Mouse (Mus musculus) left cerebral cortex, postnatal 10 days (tissue): ENCODE data around the gene Ncoa4. TPM values are rescaled to one million over a fixed set of nuclear protein-coding genes. Genes with fewer than 3 reads are reported as not detected.
"Not testable (repeated sequence)": the region's sequence is repeated elsewhere in the genome, so short reads cannot be mapped to it uniquely, and the experiment has no call there.

ENCODE experiments used
- DNase-seq, 2 experiments: peaks; one replicate each; pipeline ENCODE4 v3.0.0; 2021 to 2022; ENCODE audit warnings: low spot score in 2 of 2, mixed read lengths in 1 of 2; ENCODE audit errors: extremely low spot score in 1 of 2
- intact Hi-C: fragments of 180-260 bp; cut with DNase I; formaldehyde crosslinking; loops from one replicate; pipeline ENCODE4 v1.15.1; 2025
- total RNA-seq, 2 experiments: library from RNA; stranded (reverse); gene quantifications; 2 replicates each; pipeline ENCODE4 v1.2.3; 2021

Ncoa4 gene
- total RNA-seq, 2 experiments from 2014 or later, result 121 to 130 TPM

DNA sequence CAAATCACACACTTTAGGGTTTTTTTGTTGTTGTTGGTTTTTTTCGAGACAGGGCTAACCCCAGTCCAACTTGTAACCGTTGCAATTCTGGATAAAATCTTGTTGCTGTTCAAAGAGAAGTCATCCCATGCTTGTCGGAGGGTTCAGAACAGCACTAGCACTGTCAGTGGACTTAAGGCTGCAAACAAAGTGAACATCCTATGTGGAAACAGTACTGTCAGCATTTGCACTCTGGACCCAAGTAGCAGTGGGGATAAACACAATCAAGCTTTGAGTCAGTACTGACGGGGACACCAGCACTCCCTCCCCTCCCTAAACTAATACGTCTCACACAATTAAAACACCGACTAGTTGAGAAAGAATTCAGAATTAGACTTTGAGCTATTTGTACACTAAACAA is 21.2 kb downstream of the Ncoa4 start:
- intact Hi-C loops, result no loop called here
- DNase-seq, result no peak

DNA sequence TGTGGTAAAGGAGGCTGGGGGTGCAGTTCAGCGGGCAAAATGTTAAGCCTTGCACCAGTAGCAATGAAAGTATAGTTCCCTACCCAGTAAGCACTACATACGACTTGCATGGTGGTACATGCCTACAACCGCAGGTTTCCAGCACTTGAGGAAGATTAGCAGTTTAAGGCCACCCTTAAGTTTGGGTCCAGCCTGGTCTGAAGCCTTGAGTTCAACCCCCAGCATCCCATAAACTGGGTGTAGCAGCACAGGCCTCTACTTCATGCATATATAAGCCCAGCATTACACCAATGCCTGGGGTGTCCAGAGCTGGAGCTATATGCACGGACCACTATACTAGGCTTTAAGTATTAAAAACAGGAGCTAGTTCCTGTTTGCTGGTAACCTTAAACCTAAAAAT is 24.2 kb downstream of the Ncoa4 start:
- intact Hi-C loops, result no loop called here
- no peak for DNase-seq

DNA sequence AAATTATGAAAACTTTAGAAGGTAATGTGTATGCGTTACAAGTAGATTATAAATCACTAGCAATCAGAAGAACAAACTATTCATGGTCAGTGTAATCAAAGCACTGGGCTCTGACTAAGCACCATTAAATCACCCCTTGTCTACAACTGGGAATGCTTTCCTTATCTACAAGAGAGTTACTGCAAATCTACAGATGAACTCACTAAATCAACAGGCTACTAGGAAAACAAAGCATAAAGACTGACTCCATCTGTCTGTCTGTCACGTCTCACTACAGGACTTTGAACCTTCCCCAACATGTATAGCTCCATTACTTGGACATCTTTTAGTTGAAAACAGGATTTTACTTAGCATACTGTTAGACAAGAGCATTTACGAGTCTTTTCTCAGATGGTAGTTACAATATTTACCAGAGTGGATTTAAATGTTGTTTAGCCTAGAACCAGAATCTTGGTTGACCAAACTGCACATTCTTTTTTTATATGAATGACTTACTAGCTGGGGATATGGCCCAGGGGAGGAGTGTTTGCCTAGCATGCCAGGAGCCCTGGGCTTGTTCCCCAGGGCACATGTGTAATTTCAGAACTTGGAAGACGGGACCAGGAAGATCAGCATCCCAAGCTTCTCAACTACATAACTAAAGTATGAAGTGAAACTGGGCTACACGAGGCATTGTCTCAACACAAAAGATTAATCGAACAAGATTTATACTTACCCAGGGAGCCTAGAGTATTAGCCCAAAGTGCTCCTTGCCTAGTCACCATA is 31.1 kb downstream of the Ncoa4 start:
- intact Hi-C loops, result no loop called here
- no peak for DNase-seq

DNA sequence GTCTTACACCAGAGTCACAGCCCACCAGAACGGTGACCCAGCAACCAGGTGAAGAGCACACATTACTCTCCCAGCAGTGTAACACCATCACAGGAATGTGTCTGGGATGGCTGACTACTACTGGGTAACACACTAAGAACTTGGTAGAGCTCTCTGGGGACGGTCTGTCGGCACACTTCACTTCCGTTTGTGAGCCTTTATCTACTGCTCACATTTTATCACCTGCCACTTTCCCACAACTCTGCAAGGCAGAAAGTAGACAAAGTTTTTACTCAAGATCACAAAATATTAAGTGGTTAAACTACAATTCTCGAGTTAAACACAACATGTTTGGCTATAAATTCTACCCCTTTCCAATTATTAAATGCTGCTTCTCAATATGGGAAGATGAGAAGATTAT is 32.3 kb downstream of the Ncoa4 start:
- intact Hi-C loops, result no loop called here
- no peak for DNase-seq

DNA sequence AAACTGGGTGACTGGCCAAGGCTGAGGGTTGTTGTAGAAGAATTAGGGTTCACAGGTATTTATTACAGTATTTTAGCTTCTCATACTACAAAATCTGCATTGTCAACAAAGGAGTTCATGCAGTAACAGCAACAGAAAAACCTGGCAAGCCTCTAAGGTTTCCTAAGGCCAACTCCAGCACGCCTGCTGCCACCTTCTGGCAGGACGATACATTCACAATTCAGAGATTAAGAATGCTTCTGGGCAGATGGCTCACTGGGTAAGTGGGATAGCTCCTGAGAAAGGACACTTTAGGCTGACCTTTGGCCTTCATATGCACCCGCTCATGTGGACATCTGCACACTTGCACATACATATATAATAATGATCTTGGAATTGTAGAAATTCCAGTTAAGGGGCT is 32.8 kb downstream of the Ncoa4 start:
- DNase-seq, result peak; percentile 22 to 64
- intact Hi-C loops, result no loop called here

DNA sequence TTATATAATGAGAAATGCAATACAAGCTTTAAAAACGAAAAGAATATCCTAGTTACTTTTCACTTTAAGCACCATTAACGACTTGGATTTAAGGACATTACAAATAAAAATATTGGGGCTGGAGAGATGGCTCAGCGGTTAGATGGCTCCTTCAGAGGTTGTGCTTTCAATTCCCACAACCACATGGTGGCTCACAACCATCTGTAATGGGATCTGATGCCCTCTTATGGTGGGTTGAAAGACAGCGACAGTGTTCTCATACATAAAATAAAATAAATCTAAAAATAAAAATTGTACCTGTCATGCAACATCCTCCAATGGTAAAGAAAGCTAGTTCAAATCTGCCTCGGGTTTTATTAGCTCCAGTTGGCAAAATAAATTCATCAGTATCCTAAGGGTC is 33.9 kb downstream of the Ncoa4 start:
- DNase-seq, intact Hi-C loops: not testable (repeated sequence)

DNA sequence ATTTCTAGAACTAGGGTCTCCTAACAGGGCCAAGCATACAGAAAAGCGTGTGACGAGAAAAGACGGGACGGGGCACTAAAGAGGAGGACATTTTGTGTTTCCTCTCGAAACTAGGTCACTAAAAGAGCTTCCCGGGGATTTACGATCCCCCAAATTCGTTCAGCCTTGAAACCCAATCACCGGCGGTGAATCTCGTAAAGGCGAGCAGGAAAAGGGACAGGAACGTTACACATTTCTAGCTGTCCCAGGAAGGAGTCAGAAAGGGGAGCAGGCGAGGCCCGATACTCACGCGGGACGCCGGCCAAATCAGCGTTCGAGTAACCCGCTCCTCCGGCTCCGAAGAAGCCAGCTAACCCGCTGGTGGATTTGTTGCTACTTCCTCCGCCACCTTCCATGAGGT is 41.7 kb downstream of the Ncoa4 start:
- intact Hi-C loops, result no loop called here
- peak; percentile 11 to 55 for DNase-seq

DNA sequence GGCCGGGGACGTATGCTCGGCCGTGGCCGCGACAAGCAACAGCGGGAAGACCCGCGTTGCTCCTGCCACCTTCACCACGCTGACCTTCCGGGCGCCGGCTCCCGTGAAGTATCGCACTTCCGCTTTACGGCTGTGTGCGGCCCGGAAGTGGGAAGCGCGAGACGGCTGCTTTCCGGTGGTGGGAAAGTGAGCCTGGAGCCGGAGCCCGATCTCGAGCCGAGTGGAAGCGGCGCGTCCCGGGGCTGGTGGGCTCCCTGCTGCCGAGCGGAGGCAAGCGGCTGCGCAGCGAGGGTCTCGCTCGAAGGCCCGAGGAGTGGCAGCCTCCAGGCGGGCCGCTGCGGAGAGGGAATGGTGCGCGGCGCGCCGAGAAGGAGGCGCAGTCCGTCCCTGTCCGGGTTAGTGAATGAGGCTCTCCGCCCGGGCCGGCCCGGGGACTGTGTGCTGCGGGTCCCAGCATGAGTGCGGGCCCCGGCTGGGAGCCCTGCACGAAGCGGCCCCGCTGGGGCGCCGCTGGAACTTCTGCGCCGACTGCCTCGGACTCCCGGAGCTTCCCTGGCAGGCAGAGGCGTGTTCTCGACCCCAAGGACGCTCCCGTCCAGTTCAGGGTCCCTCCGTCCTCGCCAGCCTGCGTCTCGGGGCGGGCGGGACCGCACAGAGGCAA is 42.3 kb downstream of the Ncoa4 start, which contains the start of the genes Timm23 and Parg:
TSS of gene Timm23 (minus strand) at position 108 of the 661 bp plus-strand sequence.
TSS of gene Parg (plus strand) at position 159 of the 661 bp plus-strand sequence.
- intact Hi-C loops, result no loop called here
- DNase-seq, result peak; percentile 79 to 92

DNA sequence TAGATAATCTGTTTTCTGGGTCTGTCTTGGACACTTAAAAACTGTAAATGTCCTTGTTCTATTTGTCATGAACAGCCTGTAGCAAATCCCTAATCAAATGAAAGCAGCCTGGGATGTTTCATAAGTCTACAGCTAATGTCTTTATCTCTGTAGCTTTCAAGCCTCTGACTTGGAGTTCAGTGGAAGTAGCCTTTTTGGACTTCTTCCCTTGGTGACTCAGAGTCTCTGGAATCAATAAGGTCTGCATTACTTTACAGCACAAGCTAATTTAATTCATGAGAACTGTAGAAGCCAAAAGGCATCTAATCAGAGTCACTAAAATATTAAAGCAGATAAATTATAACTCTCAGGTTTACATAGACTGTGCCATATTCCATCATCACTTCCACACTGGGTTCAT is 66.9 kb downstream of the Ncoa4 start:
- DNase-seq, result no peak
- intact Hi-C loops, result no loop called here

DNA sequence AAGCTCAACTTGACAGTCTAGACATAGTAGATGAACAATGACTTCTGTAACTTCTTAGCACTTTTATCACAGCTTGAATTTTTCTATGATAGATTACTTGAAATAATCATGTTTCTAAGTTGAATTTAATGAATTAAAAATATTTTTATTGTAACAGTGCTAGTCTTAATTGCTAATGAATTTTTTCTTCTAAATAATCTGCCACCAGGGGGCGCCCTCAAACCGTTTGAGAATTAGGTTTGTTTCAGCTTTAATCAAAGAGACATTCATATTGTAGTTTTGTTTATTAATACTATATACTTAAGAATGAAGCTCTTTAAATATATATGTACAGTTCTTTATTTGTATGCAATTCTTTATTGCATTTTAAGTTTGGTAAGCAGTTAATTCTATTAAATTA is 69.3 kb downstream of the Ncoa4 start:
- intact Hi-C loops, result loop anchor here (2.0 kb wide), 1 partner anchor 254 kb away; no protein-coding TSS in a partner anchor

More for the DNA sequence above, 69.3 kb downstream of the Ncoa4 start:
- DNase-seq, result peak; percentile 36 to 42

Other genes with a start within 250 kb of the Ncoa4 start
- gene Galnt15, start 130.9 kb upstream of the Ncoa4 start, total RNA-seq, result 1 to 10 TPM in 1 of 2 experiments, under 1 TPM in 1; 0.75 to 1.6 TPM
- 10 to 100 TPM; 13.0 to 17.9 TPM for gene Oxnad1, start 74.5 kb upstream of the Ncoa4 start, total RNA-seq
- gene Dph3, start 74.1 kb upstream of the Ncoa4 start, total RNA-seq, result 10 to 100 TPM; 36.4 to 40.6 TPM
- gene Msmb, start 17.8 kb upstream of the Ncoa4 start, total RNA-seq, result not detected
- gene Timm23, start 42.0 kb downstream of the Ncoa4 start, total RNA-seq, result 10 to 100 TPM; 62.1 to 75.7 TPM
- 10 to 100 TPM; 36.8 to 38.4 TPM for gene Parg, start 42.1 kb downstream of the Ncoa4 start, total RNA-seq
- gene Ogdhl, start 162.2 kb downstream of the Ncoa4 start, total RNA-seq, result 10 to 100 TPM; 55.3 to 63.5 TPM
- not detected for gene 1700024G13Rik, start 228.5 kb downstream of the Ncoa4 start, total RNA-seq